Mouse (Mus musculus) midbrain, embryonic 13.5 days (tissue): ENCODE measurements around the gene Hivep3. TPM values are rescaled to one million over a fixed set of nuclear protein-coding genes. Genes with fewer than 3 reads are reported as not detected.

Experiments
- ATAC-seq: fragments of 200-750 bp; cut with Nextera tagmentation; 2 replicates; pipeline ENCODE4 v1.8.0; 2017; ENCODE audit warnings: mild to moderate bottlenecking, moderate TSS enrichment, moderate library complexity
- H3K27ac ChIP-seq: fragments of 300-500 bp; sonication (generic); 2 replicates; pipeline ENCODE4 v1.5.1; 2015; ENCODE audit warnings: inconsistent platforms, mild to moderate bottlenecking, moderate library complexity
- H3K27me3 ChIP-seq: fragments of 300-500 bp; sonication (generic); 2 replicates; pipeline ENCODE4 v1.6.1; 2015; ENCODE audit warnings: mild to moderate bottlenecking, inconsistent platforms
- H3K36me3 ChIP-seq: fragments of 300-500 bp; sonication (generic); 2 replicates; pipeline ENCODE4 v1.6.1; 2015; ENCODE audit warnings: mild to moderate bottlenecking, inconsistent platforms
- H3K4me1 ChIP-seq: fragments of 300-500 bp; sonication (generic); replicated peaks from 2 replicates; pipeline ENCODE4 v1.6.1; 2015; ENCODE audit warnings: inconsistent platforms
- H3K4me2 ChIP-seq: fragments of 300-500 bp; sonication (generic); replicated peaks from 2 replicates; pipeline ENCODE4 v1.6.1; 2015; ENCODE audit warnings: moderate library complexity, mild to moderate bottlenecking, inconsistent platforms
- H3K4me3 ChIP-seq: fragments of 300-500 bp; sonication (generic); replicated peaks from 2 replicates; pipeline ENCODE4 v1.5.1; 2015; ENCODE audit warnings: mild to moderate bottlenecking, inconsistent platforms
- H3K9ac ChIP-seq: fragments of 300-500 bp; sonication (generic); replicated peaks from 2 replicates; pipeline ENCODE4 v1.6.1; 2015; ENCODE audit warnings: mild to moderate bottlenecking, inconsistent platforms
- H3K9me3 ChIP-seq: fragments of 300-500 bp; sonication (generic); 2 replicates; pipeline ENCODE4 v1.6.1; 2016; ENCODE audit warnings: mild to moderate bottlenecking, inconsistent platforms
- WGBS: fragments of 180-500 bp; shearing (Covaris S2); methylation state at CpG from one replicate; pipeline ENCODE4 v1.1.7; 2015; 5-methylcytosine and 5-hydroxymethylcytosine counted together
- polyA plus RNA-seq: library from polyadenylated mRNA; unstranded; fragments of >200 nt; fragmentation: Nextera tagmentation; extraction: Ambion mirVana; gene quantifications from 2 replicates; pipeline ENCODE4 v1.2.1, GENCODE M21; 2015

The Hivep3 gene
- polyA plus RNA-seq, 1 experiment from 2014 or later = 9.5 TPM

DNA sequence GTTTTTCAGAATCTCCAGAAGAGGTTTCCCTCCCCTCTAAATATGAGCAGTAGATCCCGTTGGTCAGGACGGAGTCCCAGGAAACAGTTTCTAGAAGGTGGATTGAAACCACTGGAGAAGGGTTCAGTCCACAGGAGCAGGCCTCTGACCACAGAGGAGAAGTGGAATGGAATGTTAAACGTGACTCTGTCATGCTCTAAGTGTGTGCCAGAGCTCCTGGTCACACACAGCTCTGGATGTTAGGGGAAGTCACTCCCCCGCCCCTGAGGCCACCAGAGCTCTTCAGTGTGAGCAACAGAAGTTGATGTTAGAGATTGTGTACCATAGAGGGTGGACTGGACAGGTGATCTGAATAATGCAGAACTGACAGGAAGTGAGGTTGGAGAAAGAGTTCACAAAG, 258.2 kb downstream of the Hivep3 start:
- WGBS = 74% methylated on average over 4 of the region's 4 CpGs
- H3K4me2 ChIP-seq = no peak overlapping the region
- no peaks in the 10 kb centered on the region for H3K9me3 ChIP-seq
- H3K27me3 ChIP-seq = no peaks in the 10 kb centered on the region
- H3K4me3 ChIP-seq = no peak overlapping the region
- H3K27ac ChIP-seq = no peak overlapping the region
- H3K9ac ChIP-seq = no peak overlapping the region
- no peak for ATAC-seq
- H3K4me1 ChIP-seq = peaks cover 19% of the 10 kb centered on the region
- no peaks in the 10 kb centered on the region for H3K36me3 ChIP-seq

DNA sequence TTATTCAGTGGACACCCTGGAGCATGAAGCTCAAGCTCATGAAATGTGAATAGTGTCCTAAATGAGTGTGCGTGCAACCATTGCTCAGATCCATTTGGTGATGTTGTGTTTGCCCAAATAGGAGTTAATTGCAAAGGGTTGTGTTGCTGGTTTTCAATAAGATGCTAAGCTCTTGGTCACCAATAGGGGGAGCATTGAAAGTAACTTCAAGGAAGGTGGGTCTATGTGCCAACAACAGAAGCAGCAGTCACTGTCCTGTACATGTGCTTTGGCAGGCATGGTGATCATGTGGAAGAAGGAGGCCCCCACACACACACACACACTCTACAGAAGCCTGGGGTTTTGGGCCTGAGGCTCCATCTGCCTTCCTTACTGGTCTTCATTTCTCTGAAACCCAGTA, 262.8 kb downstream of the Hivep3 start:
- Histone ChIP-seq H3K4me1 (no peaks in the 10 kb centered on the region), H3K4me3 (no peak overlapping the region), H3K4me2 (no peak overlapping the region), H3K9ac (no peak overlapping the region), H3K27me3 (no peaks in the 10 kb centered on the region), H3K27ac (no peak overlapping the region), H3K9me3 (no peaks in the 10 kb centered on the region), H3K36me3 (no peaks in the 10 kb centered on the region)
- WGBS = 91% methylated on average over 1 of the region's 1 CpGs
- ATAC-seq = no peak

DNA sequence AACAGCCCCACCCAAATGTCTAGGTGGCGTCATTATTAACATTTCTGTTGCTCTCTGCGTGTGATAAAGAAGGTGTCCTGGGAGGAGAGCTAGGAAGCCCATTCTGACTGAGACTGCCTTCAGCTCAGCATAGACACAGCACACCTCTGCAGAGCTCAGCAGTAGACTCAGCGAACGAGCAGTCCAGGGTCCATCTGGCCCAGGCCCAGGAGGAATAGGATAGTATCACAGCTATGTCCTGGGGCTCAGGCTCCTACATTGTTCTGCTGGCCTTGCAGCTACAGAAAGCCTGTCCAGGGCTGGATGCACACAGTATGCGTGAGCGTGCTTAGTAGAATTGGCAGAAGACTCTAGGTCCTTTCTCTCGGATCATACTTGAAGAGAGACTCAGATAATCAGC, 263.8 kb downstream of the Hivep3 start:
- Histone ChIP-seq H3K4me3 (no peak overlapping the region), H3K27ac (no peak overlapping the region), H3K4me1 (no peaks in the 10 kb centered on the region), H3K36me3 (no peaks in the 10 kb centered on the region), H3K9me3 (no peaks in the 10 kb centered on the region), H3K9ac (no peak overlapping the region), H3K4me2 (no peak overlapping the region), H3K27me3 (no peaks in the 10 kb centered on the region)
- WGBS = 94% methylated on average over 7 of the region's 7 CpGs
- ATAC-seq = no peak

DNA sequence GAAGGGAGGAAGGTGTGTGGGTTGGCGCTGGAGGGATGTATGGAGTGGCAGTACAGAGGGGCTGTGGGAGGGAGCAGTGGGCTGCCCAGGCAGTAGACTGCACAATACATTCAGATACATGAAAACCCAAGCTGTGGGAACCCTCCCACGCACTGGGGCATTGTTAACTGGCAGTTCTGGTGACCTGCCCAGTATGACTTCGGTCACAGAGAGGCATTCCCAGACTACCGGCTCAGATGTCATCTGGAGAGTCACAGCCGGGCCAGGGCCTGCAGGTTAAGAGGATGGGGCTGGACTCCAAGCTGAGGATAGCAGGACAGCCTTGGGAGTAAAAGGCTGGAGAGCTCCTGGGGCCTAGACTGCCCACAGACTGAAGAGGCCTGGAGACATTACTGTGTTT, 265.3 kb downstream of the Hivep3 start:
- WGBS = 69% methylated on average over 5 of the region's 5 CpGs
- H3K27me3 ChIP-seq = no peaks in the 10 kb centered on the region
- no peaks in the 10 kb centered on the region for H3K4me1 ChIP-seq
- no peak overlapping the region for H3K9ac ChIP-seq
- no peak overlapping the region for H3K27ac ChIP-seq
- H3K4me3 ChIP-seq = no peak overlapping the region
- no peak for ATAC-seq
- H3K9me3 ChIP-seq = no peaks in the 10 kb centered on the region
- no peaks in the 10 kb centered on the region for H3K36me3 ChIP-seq
- H3K4me2 ChIP-seq = no peak overlapping the region

DNA sequence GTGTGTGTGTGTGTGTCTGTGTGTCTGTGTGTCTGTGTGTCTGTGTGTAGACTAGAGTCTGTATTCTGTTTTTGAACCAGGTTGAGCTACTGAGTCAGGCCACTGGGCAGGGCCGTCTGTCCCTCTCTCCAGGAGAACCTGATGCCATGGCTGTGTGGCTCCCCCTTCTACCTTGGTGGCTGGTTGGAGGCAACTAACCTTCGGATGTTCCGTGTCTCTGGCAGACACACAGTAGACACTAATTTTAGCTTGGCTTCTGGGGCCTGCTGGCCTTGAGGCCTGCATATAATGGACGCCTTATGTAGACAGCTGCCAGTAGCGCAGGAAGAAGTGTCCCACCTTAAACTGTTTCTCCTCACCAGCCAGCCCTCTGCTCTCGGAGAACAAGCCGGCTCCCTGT, 267.3 kb downstream of the Hivep3 start:
- Histone ChIP-seq H3K27me3 (no peaks in the 10 kb centered on the region), H3K4me3 (no peak overlapping the region), H3K36me3 (no peaks in the 10 kb centered on the region), H3K4me2 (no peak overlapping the region), H3K27ac (no peak overlapping the region), H3K9ac (no peak overlapping the region), H3K4me1 (no peaks in the 10 kb centered on the region), H3K9me3 (no peaks in the 10 kb centered on the region)
- WGBS = 82% methylated on average over 7 of the region's 7 CpGs
- no peak for ATAC-seq

DNA sequence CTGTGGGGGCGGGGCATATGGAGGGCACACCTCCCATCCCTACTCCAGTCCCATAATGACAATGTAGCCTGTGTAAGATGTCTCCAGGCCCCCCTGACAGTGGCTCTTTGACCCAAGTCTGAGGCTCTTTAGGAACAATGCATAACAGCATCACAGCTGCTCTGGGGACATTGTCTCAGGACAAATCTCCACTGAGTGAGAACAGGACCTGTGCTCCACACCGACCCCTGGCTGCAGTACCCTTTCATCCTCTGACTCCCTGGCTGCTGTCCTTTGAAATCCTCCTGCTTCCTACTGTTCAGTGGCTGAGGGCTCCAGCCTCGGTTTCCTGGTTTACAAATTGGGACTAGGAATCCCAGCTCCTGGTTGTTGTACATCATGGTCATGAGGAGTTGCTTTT, 269.4 kb downstream of the Hivep3 start:
- no peak for ATAC-seq
- no peaks in the 10 kb centered on the region for H3K9me3 ChIP-seq
- H3K9ac ChIP-seq = no peak overlapping the region
- H3K4me3 ChIP-seq = no peak overlapping the region
- no peak overlapping the region for H3K27ac ChIP-seq
- no peaks in the 10 kb centered on the region for H3K4me1 ChIP-seq
- H3K4me2 ChIP-seq = no peak overlapping the region
- H3K27me3 ChIP-seq = no peaks in the 10 kb centered on the region
- 47% methylated on average over 3 of the region's 3 CpGs for WGBS
- no peaks in the 10 kb centered on the region for H3K36me3 ChIP-seq

DNA sequence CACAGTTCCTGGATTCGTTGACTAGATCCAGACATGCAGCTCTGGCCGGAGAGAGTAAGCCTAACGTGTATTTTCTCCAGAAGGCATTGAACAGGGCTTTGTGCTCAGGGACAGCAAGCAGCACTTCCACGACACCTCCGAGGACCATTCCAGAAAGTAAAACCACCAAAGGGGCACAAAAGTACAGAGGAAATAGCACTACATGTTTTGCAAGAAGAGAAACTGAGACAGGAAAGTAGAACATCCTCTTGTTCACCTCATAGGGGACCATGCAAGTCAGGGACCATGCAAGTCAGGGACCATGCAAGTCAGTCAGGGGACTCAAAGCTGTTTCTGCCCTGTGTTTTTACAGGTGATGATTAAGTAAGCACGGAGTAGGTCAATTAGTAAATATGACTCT, 272.5 kb downstream of the Hivep3 start:
- H3K9me3 ChIP-seq = no peaks in the 10 kb centered on the region
- WGBS = 82% methylated on average over 6 of the region's 6 CpGs
- no peaks in the 10 kb centered on the region for H3K27me3 ChIP-seq
- no peak overlapping the region for H3K4me2 ChIP-seq
- H3K4me1 ChIP-seq = no peaks in the 10 kb centered on the region
- no peak for ATAC-seq
- H3K9ac ChIP-seq = no peak overlapping the region
- H3K36me3 ChIP-seq = no peaks in the 10 kb centered on the region
- no peak overlapping the region for H3K4me3 ChIP-seq
- H3K27ac ChIP-seq = no peak overlapping the region

DNA sequence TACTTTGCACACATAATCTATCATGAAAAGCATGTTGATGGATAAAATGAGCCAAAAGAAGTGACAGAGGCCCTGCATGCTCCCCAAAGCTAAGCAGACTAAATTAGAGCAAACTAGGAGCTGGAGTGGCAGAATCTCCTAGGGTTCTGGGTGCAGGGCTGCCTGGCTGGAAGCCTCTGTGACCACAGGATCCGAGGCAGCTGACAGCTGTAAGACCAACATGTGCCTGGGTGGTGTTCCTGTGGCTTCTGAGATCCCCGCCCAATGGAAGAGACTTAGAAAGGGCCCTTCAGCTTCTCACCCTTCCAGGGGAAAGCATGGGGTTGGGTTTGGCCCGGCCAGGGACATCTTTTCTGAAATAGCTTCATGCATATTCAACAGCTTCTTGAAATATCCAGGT, 274.3 kb downstream of the Hivep3 start:
- Histone ChIP-seq H3K4me3 (no peak overlapping the region), H3K4me1 (no peaks in the 10 kb centered on the region), H3K27me3 (no peaks in the 10 kb centered on the region), H3K9me3 (no peaks in the 10 kb centered on the region), H3K36me3 (no peaks in the 10 kb centered on the region), H3K27ac (no peak overlapping the region), H3K4me2 (no peak overlapping the region), H3K9ac (no peak overlapping the region)
- 68% methylated on average over 3 of the region's 3 CpGs for WGBS
- ATAC-seq = no peak

DNA sequence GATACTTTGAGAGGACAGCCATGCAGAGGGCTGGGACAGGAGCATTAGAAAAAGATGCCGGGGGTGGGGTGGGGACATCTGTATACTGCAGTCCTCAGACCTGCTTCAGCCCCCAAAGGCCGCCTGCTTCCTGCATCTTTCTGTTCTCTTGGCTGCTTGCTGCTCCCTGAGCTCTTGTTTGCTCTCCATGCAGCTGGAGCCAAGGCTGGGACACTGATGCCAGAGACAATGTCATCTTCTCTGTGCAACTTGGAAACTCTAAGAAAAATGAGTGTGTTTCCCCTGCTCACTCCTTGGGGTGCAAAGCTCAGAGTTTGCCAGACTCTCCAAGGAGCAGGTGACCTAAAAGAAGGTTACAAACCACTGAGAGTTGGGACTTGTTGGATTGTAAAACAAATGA, 275.6 kb downstream of the Hivep3 start:
- H3K4me1 ChIP-seq = no peaks in the 10 kb centered on the region
- H3K27me3 ChIP-seq = no peaks in the 10 kb centered on the region
- H3K4me3 ChIP-seq = no peak overlapping the region
- ATAC-seq = no peak
- no peak overlapping the region for H3K9ac ChIP-seq
- H3K27ac ChIP-seq = no peak overlapping the region
- H3K9me3 ChIP-seq = no peaks in the 10 kb centered on the region
- no peak overlapping the region for H3K4me2 ChIP-seq
- no peaks in the 10 kb centered on the region for H3K36me3 ChIP-seq
- WGBS = 84% methylated on average over 2 of the region's 2 CpGs

DNA sequence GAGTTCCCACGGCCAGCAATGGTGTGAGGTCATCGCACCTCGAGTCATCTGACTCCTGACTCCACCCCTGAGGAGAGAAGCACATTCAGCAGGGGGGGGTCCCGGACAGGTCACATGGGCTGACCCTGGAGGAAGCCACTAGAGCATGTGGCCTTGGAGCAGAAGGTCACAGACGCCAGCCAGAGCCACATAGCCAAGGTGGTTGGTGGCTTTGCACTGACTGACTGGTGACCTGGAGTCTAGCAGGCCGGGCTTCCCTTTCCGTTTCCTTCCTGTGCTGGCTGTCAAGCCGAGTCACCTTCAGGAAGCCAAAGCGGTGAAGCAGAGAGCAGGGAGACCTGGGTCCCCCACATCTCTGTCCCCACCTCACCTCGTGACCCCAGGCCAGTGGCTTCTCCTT, 278.2 kb downstream of the Hivep3 start:
- Histone ChIP-seq H3K27me3 (no peaks in the 10 kb centered on the region), H3K4me1 (no peaks in the 10 kb centered on the region), H3K9ac (no peak overlapping the region), H3K27ac (no peak overlapping the region), H3K9me3 (no peaks in the 10 kb centered on the region), H3K4me2 (no peak overlapping the region), H3K4me3 (no peak overlapping the region), H3K36me3 (no peaks in the 10 kb centered on the region)
- ATAC-seq = no peak
- 78% methylated on average over 10 of the region's 10 CpGs for WGBS

DNA sequence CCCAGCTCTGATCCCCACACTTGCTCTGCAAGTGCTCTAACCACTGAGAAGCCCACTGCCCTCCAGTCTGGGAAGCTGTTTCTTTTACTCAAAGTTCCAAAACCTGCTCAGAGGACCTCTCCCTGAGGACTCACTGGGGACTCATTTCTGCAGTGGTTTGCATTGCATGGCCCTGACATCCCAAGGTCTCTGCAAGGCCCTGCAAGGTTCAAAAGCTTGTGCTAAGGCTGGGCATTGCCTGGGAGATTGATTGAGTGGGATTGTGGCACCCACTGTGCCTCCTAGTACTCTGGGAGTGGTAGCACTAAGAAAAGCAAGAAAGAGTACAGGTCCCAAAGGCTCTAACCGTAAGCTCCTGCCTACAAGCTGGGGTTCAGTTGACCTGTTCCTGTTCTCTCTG, 279.3 kb downstream of the Hivep3 start:
- no peaks in the 10 kb centered on the region for H3K36me3 ChIP-seq
- no peak overlapping the region for H3K9ac ChIP-seq
- no peak overlapping the region for H3K27ac ChIP-seq
- WGBS = 91% methylated on average over 1 of the region's 1 CpGs
- no peak for ATAC-seq
- H3K9me3 ChIP-seq = no peaks in the 10 kb centered on the region
- no peak overlapping the region for H3K4me3 ChIP-seq
- H3K4me1 ChIP-seq = no peaks in the 10 kb centered on the region
- H3K4me2 ChIP-seq = no peak overlapping the region
- no peaks in the 10 kb centered on the region for H3K27me3 ChIP-seq

DNA sequence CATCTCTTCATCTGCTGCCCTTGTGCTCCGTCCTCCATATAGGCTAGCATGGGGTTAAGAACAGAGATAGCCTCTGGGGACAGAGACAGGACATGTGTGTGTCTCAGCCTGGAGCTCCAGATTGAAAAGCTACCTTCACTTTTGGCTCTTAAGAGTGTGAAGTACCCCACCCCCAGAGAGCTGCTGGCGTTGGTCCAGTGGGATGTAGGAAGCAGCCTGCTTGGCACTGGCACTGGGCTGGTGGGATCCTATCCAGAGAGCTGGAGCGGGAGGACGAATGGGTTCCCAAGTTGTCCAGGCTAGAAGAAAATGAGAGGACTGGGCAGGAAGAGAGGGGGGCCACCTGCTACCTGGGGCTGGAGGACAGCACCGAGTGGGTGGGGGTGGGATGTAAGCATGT, 284.8 kb downstream of the Hivep3 start:
- WGBS = 83% methylated on average over 5 of the region's 5 CpGs
- Histone ChIP-seq H3K27me3 (no peaks in the 10 kb centered on the region), H3K9me3 (no peaks in the 10 kb centered on the region), H3K9ac (no peak overlapping the region), H3K27ac (no peak overlapping the region), H3K4me3 (no peak overlapping the region), H3K36me3 (no peaks in the 10 kb centered on the region), H3K4me2 (no peak overlapping the region), H3K4me1 (no peaks in the 10 kb centered on the region)
- ATAC-seq = no peak

DNA sequence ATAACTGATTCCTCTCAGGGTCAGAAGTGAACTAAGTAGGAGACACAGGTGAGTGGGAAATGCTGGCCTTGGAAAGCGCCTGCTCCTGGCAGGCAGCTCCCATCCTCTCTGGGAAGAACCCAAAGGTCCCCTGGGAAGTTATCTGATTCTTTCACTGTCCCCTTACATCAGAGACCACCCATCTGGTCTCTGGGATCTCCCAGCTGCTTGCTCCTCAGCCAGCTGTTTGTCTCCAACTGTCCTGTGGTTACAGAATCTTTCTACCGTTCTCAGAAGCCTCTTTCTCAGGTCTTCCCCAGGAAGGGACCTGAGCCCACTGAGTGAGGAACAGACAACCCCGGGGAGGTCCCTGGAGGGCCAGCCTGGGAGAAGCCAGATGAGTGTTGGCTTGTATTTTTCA, 288.8 kb downstream of the Hivep3 start:
- Histone ChIP-seq H3K4me3 (no peak overlapping the region), H3K4me1 (peaks cover 6% of the 10 kb centered on the region), H3K27me3 (no peaks in the 10 kb centered on the region), H3K9me3 (no peaks in the 10 kb centered on the region), H3K4me2 (no peak overlapping the region), H3K9ac (no peak overlapping the region), H3K27ac (no peak overlapping the region), H3K36me3 (no peaks in the 10 kb centered on the region)
- WGBS = 71% methylated on average over 3 of the region's 3 CpGs
- ATAC-seq = no peak
